Mouse (Mus musculus): ENCODE results near the gene Wdr92.

DNA sequence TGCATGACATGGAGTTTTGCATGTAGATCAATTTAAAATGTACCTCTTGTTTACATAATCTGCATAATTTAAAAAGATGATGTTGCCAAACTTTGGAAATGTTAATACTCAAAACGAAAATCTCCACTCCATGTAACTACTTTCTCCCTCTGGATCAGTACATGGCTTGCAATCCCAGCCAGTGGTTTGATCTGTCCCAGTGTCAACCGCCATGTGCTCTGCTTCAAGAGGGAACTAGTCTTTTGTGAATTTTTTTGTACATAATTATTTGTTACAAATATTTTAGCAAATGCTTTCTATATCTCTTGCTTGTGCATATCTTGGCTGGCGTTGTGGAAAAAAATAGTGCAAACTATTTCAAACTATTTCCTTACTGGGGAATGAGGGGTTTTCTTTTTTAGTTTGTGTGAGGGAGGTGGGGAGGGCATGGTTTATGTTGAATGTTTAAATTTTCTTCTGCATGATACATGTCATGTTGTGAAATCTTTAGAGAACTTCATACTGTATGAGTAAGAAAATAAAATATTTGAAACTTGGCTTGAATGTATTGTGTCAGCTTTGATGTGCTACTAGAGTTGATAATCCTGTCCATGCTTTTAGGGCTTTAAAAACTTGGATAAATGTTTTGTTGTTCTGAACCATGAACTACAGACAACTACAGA lies 18.1 kb downstream of the Wdr92 start:
- TF ChIP-seq USF1 (IDR thresholded peaks at IDR 0.05; ENCODE audit: low read depth, low read length) (no peak), POLR2AphosphoS2 (IDR thresholded peaks at IDR 0.05; ENCODE audit: low read length) (no peak), HCFC1 (IDR thresholded peaks at IDR 0.05; ENCODE audit: low read depth, low read length) (no peak)
